Mouse (Mus musculus): ENCODE measurements around the gene Pik3c2g. TPM values are rescaled to one million over a fixed set of nuclear protein-coding genes. Genes with fewer than 3 reads are reported as not detected.

Gene Pik3c2g
- polyA plus RNA-seq, 1 experiment from 2014 or later = 1.7 TPM

- Histone ChIP-seq H3K9ac (no peak overlapping the region), H3K27ac (no peak overlapping the region), H3K4me1 (peaks cover 4% of the 10 kb centered on the region; the same call in 1 of the 2 replicates), H3K27me3 (no peaks in the 10 kb centered on the region), H3K4me3 (no peak overlapping the region), H3K9me3 (no peaks in the 10 kb centered on the region), H3K36me3 (no peaks in the 10 kb centered on the region), H3K4me2 (no peak overlapping the region)
- ATAC-seq (ENCODE audit: insufficient number of reproducible peaks, insufficient read depth, low FRiP score, low TSS enrichment, low read depth) = no peak
- 72% methylated on average over 7 of the region's 7 CpGs for WGBS
These were observed 260.0 kb downstream of the Pik3c2g start for GRCm38 (mm10) chr6:139846889-139847544.

GRCm38 (mm10) chr6:139849931-139850330, 262.9 kb downstream of the Pik3c2g start:
- Histone ChIP-seq H3K9me3 (no peaks in the 10 kb centered on the region), H3K36me3 (no peaks in the 10 kb centered on the region), H3K27me3 (no peaks in the 10 kb centered on the region), H3K4me1 (peaks cover 4% of the 10 kb centered on the region; the same call in 1 of the 2 replicates), H3K4me2 (no peak overlapping the region), H3K9ac (no peak overlapping the region), H3K27ac (no peak overlapping the region), H3K4me3 (no peak overlapping the region)
- WGBS = 79% methylated on average over 3 of the region's 3 CpGs
- ATAC-seq (ENCODE audit: insufficient number of reproducible peaks, insufficient read depth, low FRiP score, low TSS enrichment, low read depth) = no peak

- Histone ChIP-seq H3K9ac (no peak overlapping the region), H3K27me3 (no peaks in the 10 kb centered on the region), H3K4me3 (no peak overlapping the region), H3K4me1 (peaks cover 4% of the 10 kb centered on the region; the same call in 1 of the 2 replicates), H3K9me3 (no peaks in the 10 kb centered on the region), H3K36me3 (no peaks in the 10 kb centered on the region), H3K27ac (no peak overlapping the region), H3K4me2 (no peak overlapping the region)
- ATAC-seq (ENCODE audit: insufficient number of reproducible peaks, insufficient read depth, low FRiP score, low TSS enrichment, low read depth) = no peak
- WGBS = 81% methylated on average over 21 of the region's 21 CpGs
These were observed 264.9 kb downstream of the Pik3c2g start for GRCm38 (mm10) chr6:139851705-139852603.

- no peaks in the 10 kb centered on the region for H3K9me3 ChIP-seq
- H3K4me3 ChIP-seq = no peak overlapping the region
- no peaks in the 10 kb centered on the region for H3K27me3 ChIP-seq
- peaks cover 4% of the 10 kb centered on the region; the same call in 1 of the 2 replicates for H3K4me1 ChIP-seq
- H3K27ac ChIP-seq = no peak overlapping the region
- no peak for ATAC-seq (ENCODE audit: insufficient number of reproducible peaks, insufficient read depth, low FRiP score, low TSS enrichment, low read depth)
- 79% methylated on average over 3 of the region's 3 CpGs for WGBS
- H3K36me3 ChIP-seq = no peaks in the 10 kb centered on the region
- no peak overlapping the region for H3K9ac ChIP-seq
- H3K4me2 ChIP-seq = no peak overlapping the region
These were observed 265.8 kb downstream of the Pik3c2g start for GRCm38 (mm10) chr6:139852836-139853235.

GRCm38 (mm10) chr6:139860141-139860540, 273.1 kb downstream of the Pik3c2g start:
- H3K9me3 ChIP-seq = no peaks in the 10 kb centered on the region
- no peak overlapping the region for H3K4me2 ChIP-seq
- H3K9ac ChIP-seq = no peak overlapping the region
- H3K27me3 ChIP-seq = no peaks in the 10 kb centered on the region
- ATAC-seq (ENCODE audit: insufficient number of reproducible peaks, insufficient read depth, low FRiP score, low TSS enrichment, low read depth) = no peak
- no peaks in the 10 kb centered on the region for H3K4me1 ChIP-seq
- H3K27ac ChIP-seq = no peak overlapping the region
- 94% methylated on average over 3 of the region's 3 CpGs for WGBS
- no peak overlapping the region for H3K4me3 ChIP-seq
- no peaks in the 10 kb centered on the region for H3K36me3 ChIP-seq

- H3K27ac ChIP-seq = no peak overlapping the region
- no peaks in the 10 kb centered on the region for H3K27me3 ChIP-seq
- H3K4me2 ChIP-seq = no peak overlapping the region
- H3K9me3 ChIP-seq = no peaks in the 10 kb centered on the region
- no peak overlapping the region for H3K4me3 ChIP-seq
- WGBS = 82% methylated on average over 2 of the region's 2 CpGs
- H3K36me3 ChIP-seq = no peaks in the 10 kb centered on the region
- no peak for ATAC-seq (ENCODE audit: insufficient number of reproducible peaks, insufficient read depth, low FRiP score, low TSS enrichment, low read depth)
- H3K9ac ChIP-seq = no peak overlapping the region
- no peaks in the 10 kb centered on the region for H3K4me1 ChIP-seq
These were observed 274.5 kb downstream of the Pik3c2g start for GRCm38 (mm10) chr6:139861534-139861933.

- Histone ChIP-seq H3K4me3 (no peak overlapping the region), H3K9ac (no peak overlapping the region), H3K27ac (no peak overlapping the region), H3K4me2 (no peak overlapping the region), H3K9me3 (no peaks in the 10 kb centered on the region), H3K36me3 (no peaks in the 10 kb centered on the region), H3K4me1 (no peaks in the 10 kb centered on the region), H3K27me3 (no peaks in the 10 kb centered on the region)
- no peak for ATAC-seq (ENCODE audit: insufficient number of reproducible peaks, insufficient read depth, low FRiP score, low TSS enrichment, low read depth)
- WGBS = 88% methylated on average over 18 of the region's 18 CpGs
These were observed 278.1 kb downstream of the Pik3c2g start for GRCm38 (mm10) chr6:139865059-139865673.

- 47% methylated on average over 3 of the region's 3 CpGs for WGBS
- Histone ChIP-seq H3K27me3 (no peaks in the 10 kb centered on the region), H3K4me3 (no peak overlapping the region), H3K9ac (no peak overlapping the region), H3K9me3 (no peaks in the 10 kb centered on the region), H3K36me3 (no peaks in the 10 kb centered on the region), H3K27ac (no peak overlapping the region), H3K4me2 (no peak overlapping the region), H3K4me1 (no peaks in the 10 kb centered on the region)
- no peak for ATAC-seq (ENCODE audit: insufficient number of reproducible peaks, insufficient read depth, low FRiP score, low TSS enrichment, low read depth)
These were observed 287.6 kb downstream of the Pik3c2g start for GRCm38 (mm10) chr6:139874418-139875176.

GRCm38 (mm10) chr6:139876691-139877090, 289.7 kb downstream of the Pik3c2g start:
- H3K9ac ChIP-seq = no peak overlapping the region
- 93% methylated on average over 1 of the region's 1 CpGs for WGBS
- no peaks in the 10 kb centered on the region for H3K9me3 ChIP-seq
- H3K27me3 ChIP-seq = no peaks in the 10 kb centered on the region
- H3K4me3 ChIP-seq = no peak overlapping the region
- no peaks in the 10 kb centered on the region for H3K36me3 ChIP-seq
- H3K27ac ChIP-seq = no peak overlapping the region
- H3K4me2 ChIP-seq = no peak overlapping the region
- no peaks in the 10 kb centered on the region for H3K4me1 ChIP-seq
- ATAC-seq (ENCODE audit: insufficient number of reproducible peaks, insufficient read depth, low FRiP score, low TSS enrichment, low read depth) = no peak

- ATAC-seq (ENCODE audit: insufficient number of reproducible peaks, insufficient read depth, low FRiP score, low TSS enrichment, low read depth) = no peak
- 74% methylated on average over 6 of the region's 6 CpGs for WGBS
- H3K4me1 ChIP-seq = no peaks in the 10 kb centered on the region
These were observed 290.7 kb downstream of the Pik3c2g start for GRCm38 (mm10) chr6:139877476-139878361.

More at GRCm38 (mm10) chr6:139877476-139878361, 290.7 kb downstream of the Pik3c2g start:
- no peak overlapping the region for H3K4me2 ChIP-seq
- H3K9ac ChIP-seq = no peak overlapping the region
- no peaks in the 10 kb centered on the region for H3K9me3 ChIP-seq
- H3K36me3 ChIP-seq = no peaks in the 10 kb centered on the region
- H3K27ac ChIP-seq = no peak overlapping the region
- no peaks in the 10 kb centered on the region for H3K27me3 ChIP-seq
- no peak overlapping the region for H3K4me3 ChIP-seq

All from embryonic facial prominence, embryonic 13.5 days (tissue).